In genomic region chr11:101161551-101161950, GRCm38 (mm10) we compare ENCODE assay signal across 17 mouse cellular contexts. TPM values are rescaled to one million over a fixed set of nuclear protein-coding genes. Genes with fewer than 3 reads are reported as not detected.
"Had no signal": no experiment of that assay in that cellular context is flagged by ENCODE, and none has a peak within 500 bp of the region (broad histone marks: within the 10 kb centered on the region; RNA-seq: fewer than 3 reads in every experiment).

No protein-coding gene starts in this region.

- H3K9ac ChIP-seq: liver, embryonic 13.5 days; liver, embryonic 15.5 days; liver, postnatal 0 days; lung, embryonic 15.5 days; midbrain, embryonic 13.5 days; midbrain, embryonic 15.5 days had no signal

- H3K4me2 ChIP-seq: liver, embryonic 13.5 days; liver, embryonic 15.5 days; lung, embryonic 15.5 days; midbrain, embryonic 13.5 days; midbrain, embryonic 15.5 days; neural tube, embryonic 12.5 days had no signal

- ATAC-seq: liver, postnatal 0 days; midbrain, embryonic 13.5 days; midbrain, embryonic 15.5 days had no signal

- DNase-seq: liver, embryonic 13.5 days; liver, postnatal 0 days; lung, adult 2 months; lung, postnatal 14 days; lung, postnatal 36 days; right cerebral cortex, postnatal 14 days; spleen, adult 18-20 months; thymus, adult 2 months; thymus, postnatal 25 days; thymus, postnatal 4 days had no signal

- H3K27ac ChIP-seq: liver, embryonic 13.5 days; liver, embryonic 15.5 days; lung, embryonic 15.5 days; macrophage; midbrain, embryonic 13.5 days; midbrain, embryonic 15.5 days; neural tube, embryonic 12.5 days had no signal

- H3K9me3 ChIP-seq: liver, embryonic 13.5 days; liver, embryonic 15.5 days; lung, embryonic 15.5 days; midbrain, embryonic 13.5 days; midbrain, embryonic 15.5 days; neural tube, embryonic 12.5 days had no signal

- H3K4me3 ChIP-seq: liver, embryonic 13.5 days; liver, embryonic 15.5 days; lung, embryonic 15.5 days; megakaryocyte, embryonic 14.5 days; midbrain, embryonic 13.5 days; midbrain, embryonic 15.5 days; neural tube, embryonic 12.5 days had no signal

RNA-seq across cellular contexts. Expression of gene Ccr10, which starts 13.7 kb away (rescaled TPM):
- polyA plus RNA-seq: liver, embryonic 13.5 days; macrophage had no signal
